Mouse (Mus musculus) left cerebral cortex, postnatal 36 days (tissue): ENCODE data around the gene Emc9. TPM values are rescaled to one million over a fixed set of nuclear protein-coding genes. Genes with fewer than 3 reads are reported as not detected.

Experiments
- DNase-seq, 2 experiments: peaks; one replicate each; pipeline ENCODE4 v3.0.0; 2021 to 2022; ENCODE audit warnings: low spot score in 2 of 2, mixed read lengths in 1 of 2
- intact Hi-C: fragments of 180-260 bp; cut with DNase I; formaldehyde crosslinking; loops from one replicate; pipeline ENCODE4 v1.15.1; 2025
- total RNA-seq, 2 experiments: library from RNA; stranded (reverse); gene quantifications; 2 replicates each; pipeline ENCODE4 v1.2.3; 2021

Gene Emc9
- total RNA-seq, 2 experiments from 2014 or later, result 49.0 to 52.7 TPM

DNA sequence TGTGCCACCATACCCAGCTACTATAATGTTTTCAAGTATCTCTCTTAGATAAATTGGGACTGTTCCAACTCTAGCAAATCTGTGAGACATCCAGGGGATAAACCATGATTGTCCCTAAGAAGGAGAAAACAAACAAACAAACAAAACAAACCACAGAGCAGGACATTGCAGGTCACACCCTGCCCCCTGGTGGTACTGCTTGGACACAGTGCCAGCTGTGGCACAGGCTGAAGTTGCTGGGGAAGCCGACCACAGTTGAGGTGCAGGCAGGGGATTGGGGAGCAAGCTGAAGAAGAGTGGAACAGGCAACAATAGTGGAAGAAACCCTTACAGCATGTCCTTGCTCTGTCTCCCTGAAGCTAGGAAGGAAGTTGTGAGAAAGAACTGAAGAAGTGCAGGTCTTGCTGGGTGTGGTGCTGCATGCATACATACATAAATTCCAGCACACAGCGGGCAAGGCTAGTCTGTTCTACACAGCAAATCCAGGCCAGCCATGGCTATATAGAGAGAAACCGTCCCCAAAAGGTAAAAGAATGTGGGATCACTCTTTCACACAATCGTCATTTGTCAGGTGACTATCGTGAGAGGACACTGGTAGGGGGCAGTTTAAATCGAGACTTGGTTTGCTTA is 48.9 kb downstream of the Emc9 start:
- intact Hi-C loops, result loop anchor here (5.0 kb wide), 1 partner anchor 389 kb away; no protein-coding TSS in a partner anchor

More for the DNA sequence above, 48.9 kb downstream of the Emc9 start:
- DNase-seq, result no peak

Other genes with a start within 250 kb of the Emc9 start
- 10 to 100 TPM; 17.5 to 19.1 TPM for gene Dhrs4, start 106.5 kb downstream of the Emc9 start, total RNA-seq
- gene Carmil3, start 94.7 kb downstream of the Emc9 start, total RNA-seq, result 10 to 100 TPM; 34.4 to 63.1 TPM
- 100 to 1,000 TPM; 163 to 211 TPM for gene Cpne6, start 74.9 kb downstream of the Emc9 start, total RNA-seq
- gene Nrl, start 60.3 kb downstream of the Emc9 start, total RNA-seq, result under 1 TPM; 0.44 to 0.77 TPM
- 10 to 100 TPM; 24.8 to 28.9 TPM for gene Pck2, start 45.0 kb downstream of the Emc9 start, total RNA-seq
- gene Dcaf11, start 25.3 kb downstream of the Emc9 start, total RNA-seq, result 10 to 100 TPM; 76.9 to 82.1 TPM
- 1 to 10 TPM in 1 of 2 experiments, not detected in 1; 1.0 TPM for gene A730061H03Rik, start 24.9 kb downstream of the Emc9 start, total RNA-seq
- not detected for gene Fitm1, start 9.7 kb downstream of the Emc9 start, total RNA-seq
- gene Psme1, start 7.2 kb downstream of the Emc9 start, total RNA-seq, result 10 to 100 TPM; 41.9 to 50.1 TPM
- gene Psme2, start 5.8 kb upstream of the Emc9 start, total RNA-seq, result 10 to 100 TPM; 42.3 to 45.4 TPM
- gene Rnf31, start 6.4 kb upstream of the Emc9 start, total RNA-seq, result 10 to 100 TPM; 30.4 to 33.5 TPM
- 10 to 100 TPM in 1 of 2 experiments, 1 to 10 TPM in 1; 9.1 to 11.6 TPM for gene Irf9, start 18.3 kb upstream of the Emc9 start, total RNA-seq
- gene Rec8, start 32.7 kb upstream of the Emc9 start, total RNA-seq, result 1 to 10 TPM; 1.6 to 4.4 TPM
- 100 to 1,000 TPM; 112 to 122 TPM for gene Ipo4, start 50.7 kb upstream of the Emc9 start, total RNA-seq
- 1 to 10 TPM in 1 of 2 experiments, under 1 TPM in 1; 0.84 to 4.9 TPM for gene Gm49378, start 52.6 kb upstream of the Emc9 start, total RNA-seq
- gene Tm9sf1, start 58.5 kb upstream of the Emc9 start, total RNA-seq, result 10 to 100 TPM; 39.0 to 41.9 TPM
- 1 to 10 TPM in 1 of 2 experiments, under 1 TPM in 1; 0.49 to 1.6 TPM for gene Tssk4, start 64.9 kb upstream of the Emc9 start, total RNA-seq
- 10 to 100 TPM; 39.1 to 41.7 TPM for gene Mdp1, start 75.2 kb upstream of the Emc9 start, total RNA-seq
- 10 to 100 TPM; 20.6 to 24.9 TPM for gene Gmpr2, start 86.6 kb upstream of the Emc9 start, total RNA-seq
- gene Nedd8, start 86.8 kb upstream of the Emc9 start, total RNA-seq, result 100 to 1,000 TPM; 310 to 333 TPM
- 10 to 100 TPM; 15.2 to 16.9 TPM for gene Tinf2, start 96.5 kb upstream of the Emc9 start, total RNA-seq
- not detected for gene Tgm1, start 128.6 kb upstream of the Emc9 start, total RNA-seq
- gene Rabggta, start 137.0 kb upstream of the Emc9 start, total RNA-seq, result 10 to 100 TPM; 50.6 to 50.9 TPM
- 10 to 100 TPM; 78.5 to 83.9 TPM for gene Dhrs1, start 160.4 kb upstream of the Emc9 start, total RNA-seq
- gene Nop9, start 160.4 kb upstream of the Emc9 start, total RNA-seq, result 10 to 100 TPM; 10.5 to 12.5 TPM
- 1 to 10 TPM; 2.5 to 3.0 TPM for gene Cideb, start 173.2 kb upstream of the Emc9 start, total RNA-seq
- under 1 TPM; 0.20 to 0.67 TPM for gene Ltb4r2, start 176.1 kb upstream of the Emc9 start, total RNA-seq
- under 1 TPM; 0.29 to 0.59 TPM for gene Ltb4r1, start 180.7 kb upstream of the Emc9 start, total RNA-seq
- 1 to 10 TPM; 3.8 to 8.0 TPM for gene Adcy4, start 198.8 kb upstream of the Emc9 start, total RNA-seq
- gene Ripk3, start 203.6 kb upstream of the Emc9 start, total RNA-seq, result under 1 TPM in 1 of 2 experiments, not detected in 1; 0.89 TPM
- gene Nfatc4, start 237.8 kb upstream of the Emc9 start, total RNA-seq, result 1 to 10 TPM; 1.8 TPM